Mouse (Mus musculus) MEL (cell line): ENCODE measurements around the gene Btbd17. TPM values are rescaled to one million over a fixed set of nuclear protein-coding genes. Genes with fewer than 3 reads are reported as not detected.

Experiments used
- DNase-seq: peaks from one replicate; pipeline ENCODE4 v3.0.0; 2011; ENCODE audit warnings: low read depth, low spot score
- H3K27ac ChIP-seq: 2 replicates; pipeline ENCODE4 v1.5.1; 2012; ENCODE audit warnings: low read depth, mild to moderate bottlenecking, control low read depth, low read length, moderate library complexity; ENCODE audit not compliant: control insufficient read depth
- H3K27me3 ChIP-seq, 2 experiments: fragments of 150-350 bp in 1 of 2; sonication (generic) in 1 of 2; 2 replicates each; pipeline ENCODE4 v1.6.1; 2012; ENCODE audit warnings: low read length in 2 of 2, mild to moderate bottlenecking in 2 of 2, improper control_type of control experiment in 1 of 2, moderate library complexity in 1 of 2; ENCODE audit not compliant: insufficient read depth in 2 of 2, control insufficient read depth in 1 of 2
- H3K36me3 ChIP-seq, 2 experiments: 2 replicates each; pipeline ENCODE4 v1.6.1; 2012 to 2014; ENCODE audit warnings: low read length in 2 of 2, improper control_type of control experiment in 1 of 2, inconsistent platforms in 1 of 2, mild to moderate bottlenecking in 1 of 2; ENCODE audit not compliant: insufficient read depth in 2 of 2, control insufficient read depth in 1 of 2
- H3K4me1 ChIP-seq, 2 experiments: fragments of 150-350 bp in 1 of 2; sonication (generic) in 1 of 2; 2 replicates each; pipeline ENCODE4 v1.6.1; 2012; ENCODE audit warnings: low read length in 2 of 2, improper control_type of control experiment in 1 of 2, mild to moderate bottlenecking in 1 of 2; ENCODE audit not compliant: insufficient read depth in 2 of 2, control insufficient read depth in 1 of 2
- H3K4me3 ChIP-seq, 2 experiments: fragments of 150-350 bp in 1 of 2; sonication (generic) in 1 of 2; 2 replicates each; pipeline ENCODE4 v1.5.1; 2012; ENCODE audit warnings: low read depth in 2 of 2, low read length in 2 of 2, mild to moderate bottlenecking in 2 of 2, moderate library complexity in 2 of 2, control low read depth in 1 of 2, improper control_type of control experiment in 1 of 2; ENCODE audit not compliant: control insufficient read depth in 1 of 2, insufficient read depth in 1 of 2
- H3K79me2 ChIP-seq: 2 replicates; pipeline ENCODE4 v1.6.1; 2012; ENCODE audit warnings: mild to moderate bottlenecking, low read length, moderate library complexity; ENCODE audit not compliant: control insufficient read depth, poor library complexity, insufficient read depth
- H3K9ac ChIP-seq: 2 replicates; pipeline ENCODE4 v1.6.1; 2012; ENCODE audit warnings: low read depth, mild to moderate bottlenecking, control low read depth, low read length, moderate library complexity; ENCODE audit not compliant: control insufficient read depth, poor library complexity, severe bottlenecking
- H3K9me3 ChIP-seq: fragments of 150-350 bp; sonication (generic); replicated peaks from 2 replicates; pipeline ENCODE4 v1.6.1; 2012; ENCODE audit warnings: mild to moderate bottlenecking, low read length, improper control_type of control experiment, moderate library complexity; ENCODE audit not compliant: insufficient read depth
- BHLHE40 ChIP-seq: IDR thresholded peaks from 2 replicates; pipeline ENCODE4 v1.6.1; 2012; ENCODE audit warnings: low read depth, mild to moderate bottlenecking, inconsistent platforms, low read length, improper control_type of control experiment, borderline replicate concordance
- CHD1 ChIP-seq: IDR thresholded peaks from 2 replicates; pipeline ENCODE4 v1.6.1; 2012; ENCODE audit warnings: low read depth, mild to moderate bottlenecking, inconsistent platforms, low read length, improper control_type of control experiment
- CHD2 ChIP-seq: IDR thresholded peaks from 2 replicates; pipeline ENCODE4 v1.6.1; 2011; ENCODE audit warnings: low read length, improper control_type of control experiment
- E2F4 ChIP-seq: IDR thresholded peaks from 2 replicates; pipeline ENCODE4 v1.6.1; 2011; ENCODE audit warnings: low read depth, low read length, improper control_type of control experiment, borderline replicate concordance
- GATA1 ChIP-seq: IDR thresholded peaks from 2 replicates; pipeline ENCODE4 v1.6.1; 2011; ENCODE audit warnings: low read depth, low read length, improper control_type of control experiment
- HCFC1 ChIP-seq: IDR thresholded peaks from 2 replicates; pipeline ENCODE4 v1.6.1; 2012; ENCODE audit warnings: low read depth, mild to moderate bottlenecking, inconsistent platforms, low read length, improper control_type of control experiment, moderate library complexity
- KAT2A ChIP-seq: conservative IDR thresholded peaks from 2 replicates; pipeline ENCODE4 v1.6.1; 2012; ENCODE audit warnings: low read depth, low read length, improper control_type of control experiment, inconsistent platforms
- MAZ ChIP-seq: IDR thresholded peaks from 2 replicates; pipeline ENCODE4 v1.6.1; 2012; ENCODE audit warnings: low read depth, mild to moderate bottlenecking, inconsistent platforms, low read length, improper control_type of control experiment
- MYB ChIP-seq: IDR thresholded peaks from 2 replicates; pipeline ENCODE4 v1.6.1; 2011; ENCODE audit warnings: mild to moderate bottlenecking, low read depth, low read length, improper control_type of control experiment
- NELFE ChIP-seq: IDR thresholded peaks from 2 replicates; pipeline ENCODE4 v1.6.1; 2011; ENCODE audit warnings: low read depth, low read length, improper control_type of control experiment
- RAD21 ChIP-seq: IDR thresholded peaks from 2 replicates; pipeline ENCODE4 v1.6.1; 2011; ENCODE audit warnings: mild to moderate bottlenecking, low read depth, low read length, improper control_type of control experiment
- SIN3A ChIP-seq: IDR thresholded peaks from 2 replicates; pipeline ENCODE4 v1.6.1; 2012; ENCODE audit warnings: low read length, improper control_type of control experiment, inconsistent platforms
- SMC3 ChIP-seq: IDR thresholded peaks from 2 replicates; pipeline ENCODE4 v1.6.1; 2011; ENCODE audit warnings: low read depth, low read length, improper control_type of control experiment
- USF1 ChIP-seq: IDR thresholded peaks from 2 replicates; pipeline ENCODE4 v1.6.1; 2014; ENCODE audit warnings: low read depth, mild to moderate bottlenecking, inconsistent platforms, low read length, improper control_type of control experiment, moderate library complexity
- USF2 ChIP-seq, 2 experiments: IDR thresholded peaks; 2 replicates each; pipeline ENCODE4 v1.6.1; 2011 to 2012; ENCODE audit warnings: improper control_type of control experiment in 2 of 2, low read length in 2 of 2, borderline replicate concordance in 1 of 2, inconsistent platforms in 1 of 2, low read depth in 1 of 2, mild to moderate bottlenecking in 1 of 2; ENCODE audit not compliant: insufficient read depth in 1 of 2
- ZNF384 ChIP-seq: IDR thresholded peaks from 2 replicates; pipeline ENCODE4 v1.6.1; 2012; ENCODE audit warnings: low read depth, mild to moderate bottlenecking, inconsistent platforms, low read length, improper control_type of control experiment
- polyA plus RNA-seq, 2 experiments: library from polyadenylated mRNA; stranded (reverse) in 1 of 2; unstranded in 1 of 2; fragments of >175 nt in 1 of 2; fragments of >200 nt in 1 of 2; gene quantifications; 2 replicates each; pipeline versions ENCODE4 v1.2.1 to v1.2.4; 2012; ENCODE audit warnings: low replicate concordance in 2 of 2, low read depth in 1 of 2; ENCODE audit not compliant: insufficient read length in 2 of 2, insufficient read depth in 1 of 2, missing spikeins in 1 of 2
- total RNA-seq: library from RNA; depleted of rRNA; stranded (reverse); fragments of 300-350 nt; gene quantifications from 2 replicates; pipeline ENCODE4 v1.2.3, GENCODE M21; 2012

The Btbd17 gene
- total and polyA plus RNA-seq, 3 experiments, result not detected

GRCm38 (mm10) chr11:114801906-114802305 lies 6.2 kb upstream of the Btbd17 start:
- DNase-seq, result no peak
- Histone ChIP-seq H3K36me3 (no peaks in the 10 kb centered on the region), H3K9me3 (no peaks in the 10 kb centered on the region; the same call in 1 of the 2 replicates), H3K4me1 (no peaks in the 10 kb centered on the region), H3K27me3 (no peaks in the 10 kb centered on the region), H3K79me2 (no peaks in the 10 kb centered on the region), H3K27ac (no peak overlapping the region), H3K9ac (no peak overlapping the region), H3K4me3 (no peak overlapping the region)
- TF ChIP-seq HCFC1 (no peak), NELFE (no peak), MYB (no peak), BHLHE40 (no peak), CHD2 (no peak), ZNF384 (no peak), SMC3 (no peak), USF2 (IDR thresholded peaks at IDR 0.05; ENCODE audit: borderline replicate concordance in 1 of 2, insufficient read depth in 1 of 2, low read depth in 1 of 2, low read length in 2 of 2) (no peak), GATA1 (no peak)
- TF ChIP-seq, all 39 proteins: peak for 0

- no peak within 1 kb of the TSS for H3K4me3 ChIP-seq
- no peak for TF ChIP-seq MAZ
- no peak for TF ChIP-seq E2F4
- no peak for TF ChIP-seq CHD1
- no peak for TF ChIP-seq SIN3A
- TF ChIP-seq RAD21, result no peak
- no peak for TF ChIP-seq BHLHE40
- TF ChIP-seq KAT2A, result no peak
- TF ChIP-seq SMC3, result no peak
- TF ChIP-seq USF1, result no peak
- TF ChIP-seq USF2 (IDR thresholded peaks at IDR 0.05; ENCODE audit: borderline replicate concordance in 1 of 2, insufficient read depth in 1 of 2, low read depth in 1 of 2, low read length in 2 of 2), result no peak
- DNase-seq, result no peak
- H3K9ac ChIP-seq, result no peak within 1 kb of the TSS
- no peaks in the 10 kb centered on the region for H3K4me1 ChIP-seq
- no peaks in the 10 kb centered on the region for H3K36me3 ChIP-seq
- no peaks in the 10 kb centered on the region for H3K27me3 ChIP-seq
- no peak within 1 kb of the TSS for H3K27ac ChIP-seq
- no peaks in the 10 kb centered on the region; the same call in 1 of the 2 replicates for H3K9me3 ChIP-seq
- H3K79me2 ChIP-seq, result no peaks in the 10 kb centered on the region
These were observed 2.9 kb upstream of the Btbd17 start, which contains the start of gene Gpr142 for GRCm38 (mm10) chr11:114798624-114799023. Gpr142 (plus strand) TSS chr11:114798924.
